ENCODE assay signal across 17 mouse cellular contexts in genomic region chr5:23717469-23718181, GRCm38 (mm10).
"Had no signal": no experiment of that assay in that cellular context is flagged by ENCODE, and none has a peak within 500 bp of the region (broad histone marks: within the 10 kb centered on the region; RNA-seq: fewer than 3 reads in every experiment).

No protein-coding gene starts in this region.

- H3K9me3 ChIP-seq: limb, embryonic 13.5 days; liver, embryonic 15.5 days; megakaryocyte, embryonic 14.5 days; midbrain, embryonic 12.5 days; neural tube, embryonic 13.5 days; stomach, embryonic 15.5 days had no signal

- H3K9ac ChIP-seq: limb, embryonic 13.5 days; liver, embryonic 15.5 days; lung, embryonic 14.5 days; midbrain, embryonic 12.5 days; neural tube, embryonic 13.5 days; stomach, embryonic 15.5 days had no signal

- H3K27ac ChIP-seq: limb, embryonic 13.5 days; liver, embryonic 15.5 days; midbrain, embryonic 12.5 days; neural tube, embryonic 13.5 days; stomach, embryonic 15.5 days had no signal

- H3K27me3 ChIP-seq: limb, embryonic 13.5 days; liver, embryonic 15.5 days; megakaryocyte, embryonic 14.5 days; midbrain, embryonic 12.5 days; neural tube, embryonic 13.5 days; stomach, embryonic 15.5 days had no signal

- ATAC-seq: midbrain, embryonic 16.5 days had no signal

- DNase-seq: kidney, adult 11 months; kidney, adult 9 months; kidney, postnatal 10 days; left cerebral cortex, postnatal 4 days; lung, embryonic 14.5 days; lung, postnatal 10 days; lung, postnatal 4 days; retina, postnatal 1 day; right cerebral cortex, postnatal 14 days; thymus, postnatal 36 days had no signal

- H3K4me3 ChIP-seq: limb, embryonic 13.5 days; liver, embryonic 15.5 days; megakaryocyte, embryonic 14.5 days; midbrain, embryonic 12.5 days; neural tube, embryonic 13.5 days; stomach, embryonic 15.5 days had no signal

- H3K4me2 ChIP-seq: limb, embryonic 13.5 days; liver, embryonic 15.5 days; lung, embryonic 14.5 days; midbrain, embryonic 12.5 days; neural tube, embryonic 13.5 days; stomach, embryonic 15.5 days had no signal

- H3K4me1 ChIP-seq: limb, embryonic 13.5 days; midbrain, embryonic 12.5 days; neural tube, embryonic 13.5 days; stomach, embryonic 15.5 days had no signal

- H3K36me3 ChIP-seq: limb, embryonic 13.5 days; liver, embryonic 15.5 days; midbrain, embryonic 12.5 days; neural tube, embryonic 13.5 days; stomach, embryonic 15.5 days had no signal
